In genomic region chr4:70402109-70402819, GRCm38 (mm10) we compare ENCODE assay signal across 8 mouse cellular contexts. TPM values are rescaled to one million over a fixed set of nuclear protein-coding genes. Genes with fewer than 3 reads are reported as not detected.
DNase-seq lines count a peak whose midpoint lies in the region; ATAC-seq lines count a peak whose summit lies in the region.

No protein-coding gene starts in this region.

- ATAC-seq in lung, embryonic 16.5 days (ENCODE audit: low read depth) = peak; percentile 56
- ATAC-seq in neural tube, embryonic 14.5 days (ENCODE audit: low read depth) = peak; percentile 83
- ATAC-seq in megakaryocyte, adult 5-6 weeks (ENCODE audit: poor library complexity, severe bottlenecking) = no peak

- no peaks in the 10 kb centered on the region for H3K4me1 ChIP-seq in lung, embryonic 16.5 days (replicated peaks; ENCODE audit: control insufficient read depth, insufficient read depth, low read length)
- peaks cover 4% of the 10 kb centered on the region; the same call in 1 of the 2 replicates for H3K4me1 ChIP-seq in neural tube, embryonic 14.5 days (ENCODE audit: control insufficient read depth, insufficient read depth, low read length)

- no peaks in the 10 kb centered on the region for H3K27me3 ChIP-seq in lung, embryonic 16.5 days (ENCODE audit: control insufficient read depth, insufficient read depth, low read depth, low read length)
- H3K27me3 ChIP-seq in neural tube, embryonic 14.5 days (ENCODE audit: control insufficient read depth, insufficient read depth, low read length) = no peaks in the 10 kb centered on the region

- no peak for DNase-seq in lung, postnatal 14 days
- peak; percentile 78 for DNase-seq in cerebellum, postnatal 25 days
- peak; percentile 52 for DNase-seq in gastrocnemius, postnatal 14 days
- peak; percentile 76 for DNase-seq in layer of hippocampus, postnatal 36 days
- no peak for DNase-seq in ovary, postnatal 14 days (ENCODE audit: low spot score)

- WGBS in lung, embryonic 16.5 days = 64% methylated on average over 9 of the region's 9 CpGs
- WGBS in neural tube, embryonic 14.5 days = 60% methylated on average over 9 of the region's 9 CpGs

- no peak overlapping the region for H3K9ac ChIP-seq in lung, embryonic 16.5 days (ENCODE audit: low read length)
- H3K9ac ChIP-seq in neural tube, embryonic 14.5 days (replicated peaks; ENCODE audit: low read depth, low read length) = no peak overlapping the region

- intact Hi-C loops in gastrocnemius, postnatal 14 days (cut with DNase I; ENCODE audit: low total_unique reads) = no loop called here

- H3K27ac ChIP-seq in lung, embryonic 16.5 days (ENCODE audit: low read length) = no peak overlapping the region
- peak overlapping the region; percentile 64 for H3K27ac ChIP-seq in neural tube, embryonic 14.5 days (ENCODE audit: low read depth, low read length)

- H3K4me2 ChIP-seq in lung, embryonic 16.5 days (ENCODE audit: low read depth, low read length) = no peak overlapping the region
- no peak overlapping the region for H3K4me2 ChIP-seq in neural tube, embryonic 14.5 days (ENCODE audit: low read depth, low read length)

- H3K4me3 ChIP-seq in lung, embryonic 16.5 days (ENCODE audit: low read length) = no peak overlapping the region
- no peak overlapping the region for H3K4me3 ChIP-seq in neural tube, embryonic 14.5 days (ENCODE audit: low read depth, low read length)

- peaks cover 16% of the 10 kb centered on the region for H3K36me3 ChIP-seq in lung, embryonic 16.5 days (ENCODE audit: control insufficient read depth, insufficient read depth, low read length)
- H3K36me3 ChIP-seq in neural tube, embryonic 14.5 days (ENCODE audit: control insufficient read depth, insufficient read depth, low read length) = no peaks in the 10 kb centered on the region

- no peaks in the 10 kb centered on the region for H3K9me3 ChIP-seq in lung, embryonic 16.5 days (ENCODE audit: control insufficient read depth, low read length)
- H3K9me3 ChIP-seq in neural tube, embryonic 14.5 days (ENCODE audit: control insufficient read depth, low read length) = no peaks in the 10 kb centered on the region

RNA-seq across cellular contexts. Expression of gene Cdk5rap2, which starts 8.0 kb away (rescaled TPM):
- 16.2 and 21.9 TPM in 2 replicates for polyA plus RNA-seq in lung, embryonic 16.5 days (2015; fragmentation: Nextera tagmentation; extraction: Ambion mirVana)
- total RNA-seq in gastrocnemius, postnatal 14 days (2021) = 1 to 10 TPM; 6.0 to 6.3 TPM
- total RNA-seq in layer of hippocampus, postnatal 36 days (2021) = 10 to 100 TPM; 11.0 to 14.7 TPM
- 10.9 and 15.6 TPM in 2 replicates for polyA plus RNA-seq in neural tube, embryonic 14.5 days (2014; fragmentation: Nextera tagmentation; extraction: Ambion mirVana)
- 10.9 and 11.4 TPM in 2 replicates for total RNA-seq in megakaryocyte, adult 5-6 weeks (2015)
- total RNA-seq in megakaryocyte, adult 5-6 weeks (2017) = 25.9 and 26.3 TPM in 2 replicates

Comparison
In these comparisons a context has a peak if more than half of its experiments do, and no peak if none do; other contexts are left out.
1. DNase-seq: peak in cerebellum, postnatal 25 days (2 of 2), gastrocnemius, postnatal 14 days (single experiment) and layer of hippocampus, postnatal 36 days (2 of 2); none in lung, postnatal 14 days (single experiment) and ovary, postnatal 14 days (single experiment).